Mouse (Mus musculus) hindbrain, embryonic 11.5 days (tissue): ENCODE measurements around the gene 4930503B20Rik. TPM values are rescaled to one million over a fixed set of nuclear protein-coding genes. Genes with fewer than 3 reads are reported as not detected.

Experiments used
- ATAC-seq: fragments of 200-750 bp; cut with Nextera tagmentation; 2 replicates; pipeline ENCODE4 v1.8.0; 2017; ENCODE audit warnings: mild to moderate bottlenecking, moderate TSS enrichment, moderate library complexity; ENCODE audit not compliant: low FRiP score
- DNase-seq: peaks from one replicate; pipeline ENCODE4 v3.0.0-alpha.2; 2015; ENCODE audit warnings: low spot score
- H3K27ac ChIP-seq: fragments of 300-500 bp; sonication (generic); 2 replicates; pipeline ENCODE4 v1.5.1; 2014; ENCODE audit warnings: mild to moderate bottlenecking, low read depth, low read length
- H3K27me3 ChIP-seq: fragments of 300-500 bp; sonication (generic); 2 replicates; pipeline ENCODE4 v1.6.1; 2014; ENCODE audit warnings: mild to moderate bottlenecking, low read length, moderate library complexity, mixed read lengths; ENCODE audit not compliant: control insufficient read depth, insufficient read depth
- H3K36me3 ChIP-seq: fragments of 300-500 bp; sonication (generic); 2 replicates; pipeline ENCODE4 v1.6.1; 2014; ENCODE audit warnings: mild to moderate bottlenecking, low read length, moderate library complexity, mixed read lengths; ENCODE audit not compliant: control insufficient read depth, insufficient read depth
- H3K4me1 ChIP-seq: fragments of 300-500 bp; sonication (generic); replicated peaks from 2 replicates; pipeline ENCODE4 v1.6.1; 2014; ENCODE audit warnings: low read length, mixed read lengths; ENCODE audit not compliant: control insufficient read depth, insufficient read depth
- H3K4me2 ChIP-seq: fragments of 300-500 bp; sonication (generic); replicated peaks from 2 replicates; pipeline ENCODE4 v1.6.1; 2014; ENCODE audit warnings: mild to moderate bottlenecking, low read depth, low read length
- H3K4me3 ChIP-seq: fragments of 300-500 bp; sonication (generic); 2 replicates; pipeline ENCODE4 v1.5.1; 2014; ENCODE audit warnings: low read depth, low read length
- H3K9ac ChIP-seq: fragments of 300-500 bp; sonication (generic); 2 replicates; pipeline ENCODE4 v1.6.1; 2014; ENCODE audit warnings: low read depth, low read length
- H3K9me3 ChIP-seq: fragments of 300-500 bp; sonication (generic); 2 replicates; pipeline ENCODE4 v1.6.1; 2016; ENCODE audit warnings: low read length; ENCODE audit not compliant: control insufficient read depth
- WGBS: fragments of 180-500 bp; shearing (Covaris S2); extraction: QIAGEN DNeasy Blood & Tissue Kit; methylation state at CpG from one replicate; pipeline ENCODE4 v1.1.7; 2014; 5-methylcytosine and 5-hydroxymethylcytosine counted together
- polyA plus RNA-seq: library from polyadenylated mRNA; unstranded; fragments of >200 nt; fragmentation: Nextera tagmentation; extraction: Ambion mirVana; gene quantifications from 2 replicates; pipeline ENCODE4 v1.2.1, GENCODE M21; 2014

The 4930503B20Rik gene
- polyA plus RNA-seq, 1 experiment from 2014 or later, result not detected

DNA sequence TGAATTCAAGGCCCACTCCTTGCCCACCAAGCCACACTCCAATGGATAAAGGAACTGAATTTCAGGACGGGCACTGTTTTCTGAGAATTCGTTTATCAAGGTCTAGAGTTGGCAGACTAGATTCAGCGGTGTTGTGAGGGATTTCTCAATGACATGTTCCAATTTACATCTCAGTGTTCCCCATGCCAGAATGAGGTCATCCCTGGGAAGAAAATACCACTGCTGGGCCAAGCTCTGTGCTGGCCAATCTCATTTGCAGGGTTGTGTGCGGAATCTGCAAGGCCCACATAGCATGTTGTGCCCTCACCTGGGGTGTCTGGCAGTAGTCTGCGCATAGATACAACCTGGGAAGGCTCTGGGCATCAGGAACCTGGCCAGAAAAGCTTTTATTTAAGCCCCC, 8.2 kb upstream of the 4930503B20Rik start:
- 96% methylated on average over 5 of the region's 5 CpGs for WGBS
- ATAC-seq, result no peak
- Histone ChIP-seq H3K27ac (no peak overlapping the region), H3K4me3 (no peak overlapping the region), H3K4me2 (no peak overlapping the region), H3K36me3 (no peaks in the 10 kb centered on the region), H3K9me3 (no peaks in the 10 kb centered on the region), H3K9ac (no peak overlapping the region), H3K27me3 (no peaks in the 10 kb centered on the region), H3K4me1 (no peaks in the 10 kb centered on the region)
- no peak for DNase-seq

GRCm38 (mm10) chr3:146658061-146658639, 7.0 kb upstream of the 4930503B20Rik start:
- DNase-seq (no peak), ATAC-seq (no peak)
- Histone ChIP-seq H3K9ac (no peak overlapping the region), H3K4me2 (no peak overlapping the region), H3K4me3 (no peak overlapping the region), H3K27me3 (no peaks in the 10 kb centered on the region), H3K36me3 (no peaks in the 10 kb centered on the region), H3K27ac (no peak overlapping the region), H3K4me1 (no peaks in the 10 kb centered on the region), H3K9me3 (no peaks in the 10 kb centered on the region)
- WGBS, result 95% methylated on average over 1 of the region's 1 CpGs

GRCm38 (mm10) chr3:146657433-146657832, 6.3 kb upstream of the 4930503B20Rik start:
- H3K27ac ChIP-seq, result no peak overlapping the region
- DNase-seq (no peak), ATAC-seq (no peak)
- H3K27me3 ChIP-seq, result no peaks in the 10 kb centered on the region
- H3K4me3 ChIP-seq, result no peak overlapping the region
- no peaks in the 10 kb centered on the region for H3K4me1 ChIP-seq
- no peaks in the 10 kb centered on the region for H3K36me3 ChIP-seq
- no peak overlapping the region for H3K4me2 ChIP-seq
- WGBS, result 89% methylated on average over 5 of the region's 5 CpGs
- no peak overlapping the region for H3K9ac ChIP-seq
- no peaks in the 10 kb centered on the region for H3K9me3 ChIP-seq

- no peaks in the 10 kb centered on the region for H3K27me3 ChIP-seq
- no peak overlapping the region for H3K9ac ChIP-seq
- no peak overlapping the region for H3K27ac ChIP-seq
- H3K4me1 ChIP-seq, result no peaks in the 10 kb centered on the region
- H3K9me3 ChIP-seq, result no peaks in the 10 kb centered on the region
- WGBS, result 74% methylated on average over 2 of the region's 2 CpGs
- peak; percentile 9 for DNase-seq
- no peaks in the 10 kb centered on the region for H3K36me3 ChIP-seq
- no peak overlapping the region for H3K4me2 ChIP-seq
- no peak for ATAC-seq
- no peak overlapping the region for H3K4me3 ChIP-seq
Measured at GRCm38 (mm10) chr3:146655111-146655577, 4.0 kb upstream of the 4930503B20Rik start.

DNA sequence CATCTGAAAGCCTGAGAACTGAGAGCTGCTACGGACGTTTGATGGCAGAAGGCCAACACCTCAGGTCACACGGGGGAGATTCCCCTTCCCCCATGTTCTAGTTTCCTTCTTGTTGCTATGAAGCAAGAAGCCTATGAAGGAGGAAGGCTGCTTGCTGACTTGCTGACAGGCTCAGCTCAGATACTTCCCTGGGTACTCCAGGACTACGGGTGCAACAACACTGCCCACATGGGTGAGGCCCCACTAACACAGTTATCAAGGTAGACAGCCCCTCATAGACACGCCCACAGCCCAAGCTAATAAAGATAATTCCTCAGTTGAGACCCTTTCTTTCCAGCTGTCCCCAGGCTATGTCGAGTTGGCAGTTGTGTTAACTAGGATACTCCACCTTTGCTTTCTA, 2.6 kb upstream of the 4930503B20Rik start:
- DNase-seq (no peak), ATAC-seq (no peak)
- Histone ChIP-seq H3K27me3 (no peaks in the 10 kb centered on the region), H3K36me3 (no peaks in the 10 kb centered on the region), H3K9me3 (no peaks in the 10 kb centered on the region), H3K27ac (no peak overlapping the region), H3K9ac (no peak overlapping the region), H3K4me3 (no peak overlapping the region), H3K4me2 (no peak overlapping the region), H3K4me1 (no peaks in the 10 kb centered on the region)
- 82% methylated on average over 6 of the region's 6 CpGs for WGBS

DNA sequence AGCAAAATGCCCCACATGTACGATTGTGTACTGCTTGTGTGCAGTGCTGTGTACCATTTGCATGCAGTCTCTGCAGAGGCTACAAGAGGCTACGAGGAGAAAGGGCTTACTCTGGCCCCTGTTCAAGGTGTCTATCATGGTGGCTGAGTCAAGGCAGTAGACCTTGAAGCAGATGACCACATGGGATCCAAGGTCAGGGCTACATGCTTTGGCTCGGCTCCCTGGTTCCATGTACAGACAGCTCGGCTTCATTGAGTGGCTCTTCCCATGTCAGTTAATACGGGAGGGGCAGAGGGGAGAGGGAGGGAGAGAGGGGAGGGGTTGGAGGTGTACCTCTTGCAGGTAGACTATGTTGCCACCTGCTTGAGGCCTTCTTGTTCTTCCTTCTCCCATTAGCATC, 1.3 kb upstream of the 4930503B20Rik start:
- 93% methylated on average over 5 of the region's 5 CpGs for WGBS
- no peak for ATAC-seq

DNA sequence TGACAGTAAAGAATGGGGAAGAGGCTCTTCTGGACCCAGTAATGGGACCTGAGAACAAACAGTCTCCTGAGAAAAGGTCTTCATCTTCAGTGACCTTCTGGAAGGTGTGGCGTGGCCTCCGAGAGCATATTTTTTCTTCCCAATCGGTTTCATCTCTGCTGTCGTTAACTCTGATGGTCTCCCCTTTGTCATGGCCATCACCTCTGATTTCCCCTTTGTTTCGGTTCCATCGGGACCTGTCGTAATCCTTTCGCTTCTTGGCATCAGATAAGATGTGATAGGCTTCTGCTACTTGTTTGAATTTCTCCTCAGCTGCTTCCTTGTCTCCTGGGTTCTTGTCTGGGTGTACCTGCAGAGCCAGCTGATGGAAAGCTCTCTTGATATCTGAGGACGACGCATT, 401 bp downstream of the 4930503B20Rik start:
- ATAC-seq, result no peak
- Histone ChIP-seq H3K27ac (no peak overlapping the region), H3K4me3 (no peak overlapping the region), H3K4me2 (no peak overlapping the region), H3K4me1 (no peaks in the 10 kb centered on the region), H3K27me3 (no peaks in the 10 kb centered on the region), H3K36me3 (no peaks in the 10 kb centered on the region), H3K9ac (no peak overlapping the region), H3K9me3 (no peaks in the 10 kb centered on the region)
- 91% methylated on average over 10 of the region's 10 CpGs for WGBS
- DNase-seq, result no peak

More for the DNA sequence above, 1.3 kb upstream of the 4930503B20Rik start:
- no peak overlapping the region for H3K4me2 ChIP-seq
- no peaks in the 10 kb centered on the region for H3K36me3 ChIP-seq
- no peak overlapping the region for H3K27ac ChIP-seq
- H3K9me3 ChIP-seq, result no peaks in the 10 kb centered on the region
- no peak overlapping the region for H3K4me3 ChIP-seq
- H3K27me3 ChIP-seq, result no peaks in the 10 kb centered on the region
- H3K4me1 ChIP-seq, result no peaks in the 10 kb centered on the region
- no peak for DNase-seq
- H3K9ac ChIP-seq, result no peak overlapping the region

DNA sequence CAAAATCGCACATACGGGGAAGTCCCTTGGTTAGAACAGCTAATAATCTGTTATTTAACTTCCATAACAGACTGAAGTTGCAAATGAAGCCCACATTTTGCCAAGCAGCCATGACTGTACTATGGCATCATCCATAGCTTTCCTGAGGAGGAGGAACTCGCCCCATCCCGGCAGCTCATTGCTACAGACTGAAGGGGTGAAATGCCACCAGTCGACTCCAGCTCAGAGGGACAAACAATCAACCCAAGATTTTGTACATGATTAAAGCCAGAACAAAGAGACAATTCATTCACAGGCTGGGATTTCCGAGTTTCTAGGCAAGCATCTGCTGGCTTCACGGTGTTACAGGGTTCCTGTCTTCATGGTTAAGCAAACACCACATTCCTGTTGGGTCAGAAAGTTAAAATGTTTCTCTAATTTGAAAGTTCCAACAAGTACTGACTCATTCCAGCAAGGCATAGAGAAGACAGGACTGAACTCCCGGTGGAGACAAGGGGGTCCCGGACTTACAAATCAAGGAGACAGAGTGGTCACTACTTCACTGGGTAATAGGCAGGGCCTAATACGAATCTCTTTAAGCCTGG, 1.7 kb downstream of the 4930503B20Rik start:
- no peaks in the 10 kb centered on the region for H3K27me3 ChIP-seq
- ATAC-seq, result no peak
- no peak overlapping the region for H3K27ac ChIP-seq
- H3K4me2 ChIP-seq, result no peak overlapping the region
- no peaks in the 10 kb centered on the region for H3K36me3 ChIP-seq
- no peak overlapping the region for H3K9ac ChIP-seq
- no peak overlapping the region for H3K4me3 ChIP-seq
- H3K4me1 ChIP-seq, result no peaks in the 10 kb centered on the region
- WGBS, result 76% methylated on average over 10 of the region's 10 CpGs
- no peak for DNase-seq
- no peaks in the 10 kb centered on the region for H3K9me3 ChIP-seq

- Histone ChIP-seq H3K4me3 (no peak overlapping the region), H3K9me3 (no peaks in the 10 kb centered on the region), H3K36me3 (no peaks in the 10 kb centered on the region), H3K9ac (no peak overlapping the region), H3K27ac (no peak overlapping the region), H3K4me1 (no peaks in the 10 kb centered on the region), H3K27me3 (no peaks in the 10 kb centered on the region), H3K4me2 (no peak overlapping the region)
- ATAC-seq (no peak), DNase-seq (no peak)
- 57% methylated on average over 4 of the region's 4 CpGs for WGBS
Measured at GRCm38 (mm10) chr3:146641818-146642427, 9.2 kb downstream of the 4930503B20Rik start.
